11 mouse cellular contexts compared by ENCODE assay signal in the genomic region with DNA sequence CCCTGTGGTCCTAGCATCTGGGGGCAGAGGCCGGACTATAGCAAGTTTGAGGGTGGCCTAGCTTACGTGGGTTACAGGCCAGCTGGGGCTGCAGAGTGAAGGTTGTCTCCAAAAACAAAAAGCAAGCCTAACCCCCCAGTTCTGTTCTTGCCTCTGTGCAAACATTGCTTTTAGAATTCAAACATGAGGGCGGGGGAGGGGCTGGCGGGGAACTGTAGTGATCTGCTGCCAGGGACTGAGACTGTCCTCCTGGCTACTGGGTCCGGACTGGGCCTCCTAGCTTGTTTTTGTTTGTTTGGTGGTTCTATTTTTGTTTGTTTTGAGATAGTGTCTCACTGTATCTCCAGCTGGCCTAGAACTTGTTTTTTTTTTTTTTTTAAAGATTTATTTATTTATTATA. TPM values are rescaled to one million over a fixed set of nuclear protein-coding genes. Genes with fewer than 3 reads are reported as not detected.
DNase-seq lines count a peak whose midpoint lies in the region; ATAC-seq lines count a peak whose summit lies in the region.
"Had no signal": no experiment of that assay in that cellular context is flagged by ENCODE, and none has a peak within 500 bp of the region (broad histone marks: within the 10 kb centered on the region; RNA-seq: fewer than 3 reads in every experiment).

No protein-coding gene starts in this region.

- peaks cover 98% of the 10 kb centered on the region for H3K36me3 ChIP-seq in heart, embryonic 14.5 days (ENCODE audit: control insufficient read depth, insufficient read depth, low read length)
- peaks cover 71% of the 10 kb centered on the region for H3K36me3 ChIP-seq in lung, embryonic 16.5 days (ENCODE audit: control insufficient read depth, insufficient read depth, low read length)
- H3K36me3 ChIP-seq in hindbrain, embryonic 14.5 days (replicated peaks; ENCODE audit: control insufficient read depth, insufficient read depth), result peaks cover 98% of the 10 kb centered on the region
- H3K36me3 ChIP-seq in midbrain, embryonic 15.5 days (replicated peaks), result peaks cover 65% of the 10 kb centered on the region

- no peak for DNase-seq in heart, adult 11 months
- no peak for DNase-seq in lung, adult 18-20 months
- no peak for DNase-seq in hindbrain, embryonic 14.5 days (ENCODE audit: low spot score)
- DNase-seq in urinary bladder, adult 2 months (ENCODE audit: low spot score), result no peak
- DNase-seq in right cerebral cortex, postnatal 36 days (ENCODE audit: low spot score in 2 of 2), result no peak

- no peaks in the 10 kb centered on the region for H3K9me3 ChIP-seq in heart, embryonic 14.5 days (ENCODE audit: control insufficient read depth, low read length)
- H3K9me3 ChIP-seq in lung, embryonic 16.5 days (ENCODE audit: control insufficient read depth, low read length), result no peaks in the 10 kb centered on the region
- no peaks in the 10 kb centered on the region for H3K9me3 ChIP-seq in hindbrain, embryonic 14.5 days (ENCODE audit: control insufficient read depth, low read length)
- no peaks in the 10 kb centered on the region for H3K9me3 ChIP-seq in midbrain, embryonic 15.5 days
- H3K9me3 ChIP-seq: limb, embryonic 12.5 days had no signal

- H3K4me3 ChIP-seq in heart, embryonic 14.5 days (ENCODE audit: control insufficient read depth in 1 of 2, insufficient read depth in 1 of 2, low read depth in 1 of 2, low read length in 2 of 2), result no peak overlapping the region
- no peak overlapping the region for H3K4me3 ChIP-seq in lung, embryonic 16.5 days (ENCODE audit: low read length)
- no peak overlapping the region for H3K4me3 ChIP-seq in hindbrain, embryonic 14.5 days (replicated peaks; ENCODE audit: low read length)
- no peak overlapping the region for H3K4me3 ChIP-seq in midbrain, embryonic 15.5 days
- H3K4me3 ChIP-seq: limb, embryonic 12.5 days; myocyte had no signal

- no peaks in the 10 kb centered on the region for H3K27me3 ChIP-seq in heart, embryonic 14.5 days (ENCODE audit: control insufficient read depth, insufficient read depth, low read length)
- no peaks in the 10 kb centered on the region for H3K27me3 ChIP-seq in lung, embryonic 16.5 days (ENCODE audit: control insufficient read depth, insufficient read depth, low read depth, low read length)
- no peaks in the 10 kb centered on the region for H3K27me3 ChIP-seq in hindbrain, embryonic 14.5 days (ENCODE audit: control insufficient read depth, insufficient read depth, low read length)
- H3K27me3 ChIP-seq in midbrain, embryonic 15.5 days (replicated peaks), result no peaks in the 10 kb centered on the region
- H3K27me3 ChIP-seq: limb, embryonic 12.5 days had no signal

- H3K27ac ChIP-seq in heart, embryonic 14.5 days (replicated peaks in 1 of 2; ENCODE audit: control insufficient read depth in 1 of 2, insufficient read depth in 1 of 2, low read depth in 2 of 2, low read length in 2 of 2), result peak overlapping the region; percentile 35 to 43; a peak in 2 of 4 replicates
- H3K27ac ChIP-seq in lung, embryonic 16.5 days (ENCODE audit: low read length), result peak overlapping the region; percentile 39
- H3K27ac ChIP-seq in hindbrain, embryonic 14.5 days, result peak overlapping the region; percentile 66
- H3K27ac ChIP-seq in midbrain, embryonic 15.5 days, result peak overlapping the region; percentile 58
- H3K27ac ChIP-seq: limb, embryonic 12.5 days; stomach, postnatal 0 days had no signal

- peaks cover 5 to 12% of the 10 kb centered on the region in 2 experiments for H3K4me1 ChIP-seq in heart, embryonic 14.5 days (ENCODE audit: control insufficient read depth in 2 of 2, insufficient read depth in 2 of 2, low read length in 2 of 2)
- H3K4me1 ChIP-seq in lung, embryonic 16.5 days (replicated peaks; ENCODE audit: control insufficient read depth, insufficient read depth, low read length), result peaks cover 38% of the 10 kb centered on the region
- peaks cover 15% of the 10 kb centered on the region for H3K4me1 ChIP-seq in hindbrain, embryonic 14.5 days (replicated peaks; ENCODE audit: control insufficient read depth, insufficient read depth, low read length)
- H3K4me1 ChIP-seq in midbrain, embryonic 15.5 days, result peaks cover 20% of the 10 kb centered on the region

- 87% methylated on average over 5 of the region's 5 CpGs for WGBS in heart, embryonic 14.5 days
- WGBS in lung, embryonic 16.5 days, result 63% methylated on average over 5 of the region's 5 CpGs
- 81% methylated on average over 5 of the region's 5 CpGs for WGBS in hindbrain, embryonic 14.5 days
- 82% methylated on average over 5 of the region's 5 CpGs for WGBS in midbrain, embryonic 15.5 days

- 0 out of 2 replicates have a peak overlapping the region, but pooled peaks have one; percentile 6 for H3K4me2 ChIP-seq in heart, embryonic 14.5 days (ENCODE audit: low read length)
- H3K4me2 ChIP-seq in lung, embryonic 16.5 days (ENCODE audit: low read depth, low read length), result no peak overlapping the region
- no peak overlapping the region for H3K4me2 ChIP-seq in hindbrain, embryonic 14.5 days (replicated peaks)
- no peak overlapping the region for H3K4me2 ChIP-seq in midbrain, embryonic 15.5 days
- H3K4me2 ChIP-seq: limb, embryonic 12.5 days had no signal

- no peak for ATAC-seq in heart, embryonic 14.5 days (ENCODE audit: insufficient number of reproducible peaks, insufficient read depth, low FRiP score, low read depth)
- 0 out of 2 replicates have a peak, but pooled peaks have one; percentile 1 for ATAC-seq in lung, embryonic 16.5 days (ENCODE audit: low read depth)
- no peak; the same call in 1 of the 2 replicates for ATAC-seq in hindbrain, embryonic 14.5 days (ENCODE audit: low FRiP score)
- no peak for ATAC-seq in midbrain, embryonic 15.5 days (replicated peaks)

- H3K9ac ChIP-seq in heart, embryonic 14.5 days (ENCODE audit: low read length), result no peak overlapping the region
- peak overlapping the region; percentile 9; the same call in 1 of the 2 replicates for H3K9ac ChIP-seq in lung, embryonic 16.5 days (ENCODE audit: low read length)
- no peak overlapping the region for H3K9ac ChIP-seq in hindbrain, embryonic 14.5 days
- no peak overlapping the region for H3K9ac ChIP-seq in midbrain, embryonic 15.5 days
- H3K9ac ChIP-seq: limb, embryonic 12.5 days had no signal

RNA-seq across cellular contexts. Expression of gene Rcc2, which starts 14.2 kb away (rescaled TPM):
- polyA plus RNA-seq in heart, embryonic 14.5 days (2014; fragmentation: Nextera tagmentation; extraction: Ambion mirVana), result 15.1 and 16.1 TPM in 2 replicates
- polyA plus RNA-seq in lung, embryonic 16.5 days (2015; fragmentation: Nextera tagmentation; extraction: Ambion mirVana), result 21.9 and 22.4 TPM in 2 replicates
- polyA plus RNA-seq in hindbrain, embryonic 14.5 days (2014; fragmentation: Nextera tagmentation; extraction: Ambion mirVana), result 13.3 and 13.8 TPM in 2 replicates
- polyA plus RNA-seq in midbrain, embryonic 15.5 days (2015; fragmentation: Nextera tagmentation; extraction: Ambion mirVana), result 28.1 and 34.9 TPM in 2 replicates
- polyA plus RNA-seq in urinary bladder, adult 2 months (2012; rRNA removed), result 21.6 and 31.5 TPM in 2 replicates

RNA-seq across cellular contexts. Expression of gene Padi6, which starts 27.9 kb away (rescaled TPM):
- not detected in 2 replicates for polyA plus RNA-seq in heart, embryonic 14.5 days (2014; fragmentation: Nextera tagmentation; extraction: Ambion mirVana)
- polyA plus RNA-seq in lung, embryonic 16.5 days (2015; fragmentation: Nextera tagmentation; extraction: Ambion mirVana), result not detected in 2 replicates
- not detected in 2 replicates for polyA plus RNA-seq in hindbrain, embryonic 14.5 days (2014; fragmentation: Nextera tagmentation; extraction: Ambion mirVana)
- polyA plus RNA-seq in midbrain, embryonic 15.5 days (2015; fragmentation: Nextera tagmentation; extraction: Ambion mirVana), result 0.12 TPM in 1 of 2 replicates, not detected in the other
- polyA plus RNA-seq in urinary bladder, adult 2 months (2012; rRNA removed), result not detected in 2 replicates
- polyA plus RNA-seq: limb, embryonic 12.5 days; stomach, postnatal 0 days had no signal

RNA-seq across cellular contexts. Expression of gene Arhgef10l, which starts 48.8 kb away (rescaled TPM):
- 14.2 and 15.9 TPM in 2 replicates for polyA plus RNA-seq in heart, embryonic 14.5 days (2014; fragmentation: Nextera tagmentation; extraction: Ambion mirVana)
- 15.5 and 15.8 TPM in 2 replicates for polyA plus RNA-seq in lung, embryonic 16.5 days (2015; fragmentation: Nextera tagmentation; extraction: Ambion mirVana)
- 19.6 and 21.9 TPM in 2 replicates for polyA plus RNA-seq in hindbrain, embryonic 14.5 days (2014; fragmentation: Nextera tagmentation; extraction: Ambion mirVana)
- polyA plus RNA-seq in midbrain, embryonic 15.5 days (2015; fragmentation: Nextera tagmentation; extraction: Ambion mirVana), result 30.7 and 31.5 TPM in 2 replicates
- 30.0 and 30.8 TPM in 2 replicates for polyA plus RNA-seq in urinary bladder, adult 2 months (2012; rRNA removed)

RNA-seq across cellular contexts. Expression of gene Padi4, which starts 59.5 kb away (rescaled TPM):
- polyA plus RNA-seq in heart, embryonic 14.5 days (2014; fragmentation: Nextera tagmentation; extraction: Ambion mirVana), result 1.9 and 2.1 TPM in 2 replicates
- polyA plus RNA-seq in lung, embryonic 16.5 days (2015; fragmentation: Nextera tagmentation; extraction: Ambion mirVana), result 1.8 and 2.3 TPM in 2 replicates
- polyA plus RNA-seq in hindbrain, embryonic 14.5 days (2014; fragmentation: Nextera tagmentation; extraction: Ambion mirVana), result 0.08 and 0.22 TPM in 2 replicates
- polyA plus RNA-seq in midbrain, embryonic 15.5 days (2015; fragmentation: Nextera tagmentation; extraction: Ambion mirVana), result 0.11 and 0.19 TPM in 2 replicates
- polyA plus RNA-seq in urinary bladder, adult 2 months (2012; rRNA removed), result 15.6 and 15.9 TPM in 2 replicates
- polyA plus RNA-seq: limb, embryonic 12.5 days had no signal
